ENCODE assay signal across 14 mouse cellular contexts in genomic region chr9:61048576-61048975, GRCm38 (mm10).
"Had no signal": no experiment of that assay in that cellular context is flagged by ENCODE, and none has a peak within 500 bp of the region (broad histone marks: within the 10 kb centered on the region; RNA-seq: fewer than 3 reads in every experiment).

No protein-coding gene starts in this region.

- H3K9me3 ChIP-seq: midbrain, embryonic 10.5 days; midbrain, embryonic 12.5 days; midbrain, embryonic 15.5 days; neural tube, embryonic 12.5 days; stomach, embryonic 15.5 days had no signal

- H3K4me2 ChIP-seq: lung, embryonic 14.5 days; midbrain, embryonic 12.5 days; midbrain, embryonic 15.5 days; neural tube, embryonic 12.5 days; stomach, embryonic 15.5 days had no signal

- H3K36me3 ChIP-seq: midbrain, embryonic 10.5 days; midbrain, embryonic 12.5 days; midbrain, embryonic 15.5 days; neural tube, embryonic 12.5 days; stomach, embryonic 15.5 days had no signal

- H3K4me3 ChIP-seq: midbrain, embryonic 10.5 days; midbrain, embryonic 12.5 days; midbrain, embryonic 15.5 days; neural tube, embryonic 12.5 days; stomach, embryonic 15.5 days had no signal

- H3K27me3 ChIP-seq: stomach, embryonic 15.5 days had no signal

- H3K9ac ChIP-seq: lung, embryonic 14.5 days; midbrain, embryonic 12.5 days; midbrain, embryonic 15.5 days; neural tube, embryonic 12.5 days; stomach, embryonic 15.5 days had no signal

- H3K27ac ChIP-seq: midbrain, embryonic 12.5 days; midbrain, embryonic 15.5 days; neural tube, embryonic 12.5 days; stomach, embryonic 15.5 days; stomach, postnatal 0 days had no signal

- ATAC-seq: midbrain, embryonic 15.5 days had no signal

- DNase-seq: lung, adult 18-20 months; lung, embryonic 14.5 days; lung, postnatal 10 days; lung, postnatal 4 days; right cerebral cortex, postnatal 14 days; thymus, adult 2 months; thymus, postnatal 25 days; thymus, postnatal 4 days had no signal
